In the genomic region with DNA sequence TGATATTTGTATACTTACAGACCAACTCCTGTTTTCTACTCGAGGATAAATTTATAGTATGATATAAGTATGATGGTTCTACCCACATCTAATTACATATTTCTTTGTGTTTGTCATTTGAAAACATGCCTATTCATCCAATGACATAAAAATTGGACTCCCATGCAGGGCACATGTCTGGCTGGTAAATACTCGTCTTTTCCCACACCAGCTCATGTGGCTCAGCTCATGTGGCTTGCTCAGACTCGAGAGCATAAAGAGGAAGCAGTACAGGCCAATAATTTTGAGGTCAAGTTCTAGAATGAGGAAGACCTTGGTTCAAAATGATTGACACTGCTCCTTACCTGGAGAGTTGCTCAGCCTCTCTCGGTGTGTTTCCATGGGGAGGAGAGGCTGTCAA, we compare ENCODE assay signal across 20 mouse cellular contexts.
DNase-seq lines count a peak whose midpoint lies in the region; ATAC-seq lines count a peak whose summit lies in the region.
"Had no signal": no experiment of that assay in that cellular context is flagged by ENCODE, and none has a peak within 500 bp of the region (broad histone marks: within the 10 kb centered on the region; RNA-seq: fewer than 3 reads in every experiment).

No protein-coding gene starts in this region.

- ATAC-seq in granulocyte monocyte progenitor cell, adult 5-6 weeks (replicated peaks; ENCODE audit: poor library complexity, severe bottlenecking): peak; percentile 57; the same call in 1 of the 2 replicates
- peak; percentile 63 for ATAC-seq in megakaryocyte progenitor cell, adult 5-6 weeks (replicated peaks; ENCODE audit: poor library complexity)
- ATAC-seq: activated CD4-positive, CD25-positive, alpha-beta regulatory T cell, adult 4 months; forebrain, embryonic 15.5 days; intestine, postnatal 0 days had no signal

- DNase-seq in heart, adult 11 months: peak; percentile 80
- DNase-seq in heart, adult 18-20 months: no peak
- no peak for DNase-seq in urinary bladder, adult 2 months (ENCODE audit: low spot score)
- DNase-seq in spleen, postnatal 14 days (ENCODE audit: low spot score in 2 of 2): no peak
- DNase-seq: adrenal gland, postnatal 14 days; cerebellum, adult 11 months; cerebellum, adult 2 months; cerebellum, adult 9-11 months; cerebellum, postnatal 25 days; embryo, embryonic 11 days; gastrocnemius, postnatal 10 days; gastrocnemius, postnatal 36 days; heart, adult 2 months; heart, postnatal 14 days; heart, postnatal 4 days had no signal
